Mouse (Mus musculus) right cerebral cortex, adult 2 months (tissue): Measurements from ENCODE around the gene Sys1.
A peak's percentile ranks its signal among the peaks of the same experiment; 100 is the strongest.

ENCODE experiments used
- DNase-seq, 2 experiments: peaks; one replicate each; pipeline ENCODE4 v3.0.0; 2021 to 2022; ENCODE audit warnings: low spot score in 2 of 2

The Sys1 gene

GRCm38 (mm10) chr2:164453047-164453757 lies 3.6 kb upstream of the Sys1 start:
- no peak for DNase-seq

- no peak for DNase-seq
These were observed 2.8 kb upstream of the Sys1 start for GRCm38 (mm10) chr2:164453887-164454500.

- peak; percentile 84 to 90 for DNase-seq
These were observed 1.9 kb upstream of the Sys1 start for GRCm38 (mm10) chr2:164454846-164455245.

GRCm38 (mm10) chr2:164455421-164456190 lies 1.2 kb upstream of the Sys1 start:
- DNase-seq: no peak

- DNase-seq: no peak
These were observed 351 bp upstream of the Sys1 start for GRCm38 (mm10) chr2:164456413-164456812.

- DNase-seq: no peak
These were observed 1.2 kb downstream of the Sys1 start for GRCm38 (mm10) chr2:164457942-164458341.

GRCm38 (mm10) chr2:164458535-164458934 lies 1.8 kb downstream of the Sys1 start:
- no peak for DNase-seq

- peak; percentile 95 to 97 for DNase-seq
These were observed 4.2 kb downstream of the Sys1 start, which contains the start of gene Gm20458 for GRCm38 (mm10) chr2:164460745-164461551. Gene Gm20458, plus strand, starts transcription at chr2:164460967.

- DNase-seq: no peak
These were observed 8.4 kb downstream of the Sys1 start for GRCm38 (mm10) chr2:164465161-164465560.

GRCm38 (mm10) chr2:164466787-164467186 lies 10.0 kb downstream of the Sys1 start:
- no peak for DNase-seq

GRCm38 (mm10) chr2:164470254-164470653 lies 13.5 kb downstream of the Sys1 start:
- DNase-seq: peak; percentile 59 to 64

GRCm38 (mm10) chr2:164473624-164474023 lies 16.9 kb downstream of the Sys1 start, which contains the start of gene Trp53tg5:
Gene Trp53tg5, minus strand, starts transcription at chr2:164473724.
- no peak for DNase-seq

GRCm38 (mm10) chr2:164485681-164486257 lies 29.0 kb downstream of the Sys1 start, which contains the start of gene Dbndd2:
Gene Dbndd2, plus strand, starts transcription at chr2:164486106.
- no peak for DNase-seq

GRCm38 (mm10) chr2:164486258-164487114 lies 29.7 kb downstream of the Sys1 start:
- DNase-seq: peak; percentile 79 to 83

- DNase-seq: peak in 1 of 2 experiments; percentile 27
These were observed 30.4 kb downstream of the Sys1 start for GRCm38 (mm10) chr2:164487115-164487527.

- DNase-seq: peak; percentile 24 to 43
These were observed 31.0 kb downstream of the Sys1 start for GRCm38 (mm10) chr2:164487812-164488211.

- no peak for DNase-seq
These were observed 37.4 kb downstream of the Sys1 start for GRCm38 (mm10) chr2:164494126-164494525.

- DNase-seq: no peak
These were observed 39.6 kb downstream of the Sys1 start for GRCm38 (mm10) chr2:164496331-164496730.

GRCm38 (mm10) chr2:164496847-164497690 lies 40.3 kb downstream of the Sys1 start, which contains the start of gene Pigt:
Gene Pigt, plus strand, starts transcription at chr2:164497520.
- DNase-seq: peak; percentile 89 to 90
